Mouse (Mus musculus) ES-Bruce4 (cell line): ENCODE results near the gene Aqp9.

ENCODE experiments used
- CTCF ChIP-seq: IDR thresholded peaks from one replicate; pipeline ENCODE4 v1.8.1; 2011; ENCODE audit warnings: low read depth, low read length
- EP300 ChIP-seq: IDR thresholded peaks from 2 replicates; pipeline ENCODE4 v1.6.1; 2011; ENCODE audit warnings: low read depth, low read length; ENCODE audit not compliant: insufficient read depth
- POLR2A ChIP-seq: IDR thresholded peaks from one replicate; pipeline ENCODE4 v1.8.1; 2011; ENCODE audit warnings: low read length; ENCODE audit not compliant: insufficient read depth

GRCm38 (mm10) chr9:71215248-71216035, 47.0 kb upstream of the Aqp9 start, which contains the start of gene Aldh1a2:
- TF ChIP-seq CTCF (peak; percentile 59), POLR2A (no peak), EP300 (no peak)
